Mouse (Mus musculus) CH12.LX (cell line): ENCODE measurements around the gene Macf1.

Experiments
- CTCF ChIP-seq, 2 experiments: IDR thresholded peaks in 1 of 2; conservative IDR thresholded peaks in 1 of 2; 2 replicates each; pipeline ENCODE4 v1.5.1; 2011 to 2012; ENCODE audit warnings: low read depth in 2 of 2, low read length in 2 of 2, improper control_type of control experiment in 1 of 2, inconsistent platforms in 1 of 2, mild to moderate bottlenecking in 1 of 2, moderate library complexity in 1 of 2
- EP300 ChIP-seq: IDR thresholded peaks from 2 replicates; pipeline ENCODE4 v1.6.1; 2011; ENCODE audit warnings: low read length, improper control_type of control experiment
- JUND ChIP-seq: conservative IDR thresholded peaks from 2 replicates; pipeline ENCODE4 v1.6.1; 2011; ENCODE audit warnings: low read depth, low read length, improper control_type of control experiment
- MYC ChIP-seq: IDR thresholded peaks from 2 replicates; pipeline ENCODE4 v1.6.1; 2011; ENCODE audit warnings: low read depth, mild to moderate bottlenecking, improper control_type of control experiment, low read length
- POLR2AphosphoS2 ChIP-seq: IDR thresholded peaks from 2 replicates; pipeline ENCODE4 v1.6.1; 2011; ENCODE audit warnings: low read depth, low read length, improper control_type of control experiment
- SMC3 ChIP-seq: IDR thresholded peaks from 2 replicates; pipeline ENCODE4 v1.6.1; 2011; ENCODE audit warnings: low read depth, low read length, improper control_type of control experiment

- no peak for TF ChIP-seq CTCF (conservative IDR thresholded peaks at IDR 0.05 in 1 of 2, IDR thresholded peaks at IDR 0.05 in 1 of 2; ENCODE audit: low read depth in 2 of 2, low read length in 2 of 2)
- TF ChIP-seq MYC = no peak
- no peak for TF ChIP-seq SMC3
- TF ChIP-seq JUND = no peak
- no peak for TF ChIP-seq POLR2AphosphoS2
- TF ChIP-seq EP300 = no peak
Observed at GRCm38 (mm10) chr4:123677060-123677804, 6.9 kb downstream of the Macf1 start.
